Mouse (Mus musculus) olfactory bulb, adult 2 months (tissue): ENCODE results near the gene Olfr873.

Source experiments
- CTCF ChIP-seq: fragments of 200-500 bp; IDR thresholded peaks from 2 replicates; pipeline ENCODE4 v1.5.1; 2012; ENCODE audit warnings: low read depth, mild to moderate bottlenecking, low read length, moderate library complexity; ENCODE audit not compliant: insufficient read depth
- POLR2A ChIP-seq: fragments of 200-500 bp; IDR thresholded peaks from 2 replicates; pipeline ENCODE4 v1.6.1; 2012; ENCODE audit warnings: mild to moderate bottlenecking, low read depth, low read length, moderate library complexity; ENCODE audit not compliant: insufficient read depth

- TF ChIP-seq CTCF, result no peak
- no peak for TF ChIP-seq POLR2A
Measured at GRCm38 (mm10) chr9:20298232-20298631, at the start of gene Olfr873.
